Mouse (Mus musculus) liver, embryonic 14.5 days (tissue): Measurements from ENCODE around the gene Mta1.

ENCODE experiments used
- CTCF ChIP-seq: IDR thresholded peaks from 2 replicates; pipeline ENCODE4 v1.5.1; 2016; ENCODE audit warnings: antibody characterized with exemption, low read depth, control low read depth
- EP300 ChIP-seq: IDR thresholded peaks from 2 replicates; pipeline ENCODE4 v1.6.1; 2016; ENCODE audit warnings: antibody characterized with exemption, low read depth

DNA sequence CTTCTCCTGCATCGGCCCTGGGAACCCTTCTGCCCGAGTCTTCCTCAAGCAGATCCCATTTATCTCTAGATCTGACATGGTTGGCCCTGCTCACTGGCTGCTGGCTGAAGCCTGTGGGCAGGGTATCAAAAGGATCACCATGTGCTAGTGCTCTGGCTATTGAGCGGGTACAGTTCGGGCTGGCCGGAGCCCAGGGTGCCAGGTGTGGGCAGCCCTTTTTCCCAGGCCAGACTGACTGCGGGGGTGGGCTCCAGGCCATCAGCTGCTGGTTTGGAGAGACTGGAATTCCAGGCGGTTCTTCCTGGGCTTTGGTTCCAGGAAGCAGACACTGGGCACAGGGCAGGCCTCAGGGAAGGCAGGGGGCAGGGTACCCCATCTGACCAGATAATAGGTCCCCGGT, 49.4 kb downstream of the Mta1 start:
- TF ChIP-seq EP300 (no peak), CTCF (no peak)
